Mouse (Mus musculus): ENCODE measurements around the gene Smim12. TPM values are rescaled to one million over a fixed set of nuclear protein-coding genes. Genes with fewer than 3 reads are reported as not detected.

The Smim12 gene
- total and polyA plus RNA-seq, 3 experiments = 30.9 to 33.6 (median 31.3) TPM

- H3K4me2 ChIP-seq (ENCODE audit: insufficient read depth, low read depth, poor library complexity, severe bottlenecking) = no peak overlapping the region
- in situ Hi-C loops (cut with MboI; ENCODE audit: low pct_ligation_motif_present, low pct_unique_long_range_greater_than_20kb, low sequenced_read_pairs) = no loop called here
- no peaks in the 10 kb centered on the region for H3K79me2 ChIP-seq (replicated peaks; ENCODE audit: control insufficient read depth, extremely low read depth, insufficient read depth, poor library complexity, severe bottlenecking)
- no peak overlapping the region for H3K9ac ChIP-seq (ENCODE audit: insufficient read depth, low read depth)
- no peak for DNase-seq (ENCODE audit: extremely low read depth)
- no peaks in the 10 kb centered on the region for H3K9me3 ChIP-seq (replicated peaks; ENCODE audit: low read length)
- H3K4me1 ChIP-seq (ENCODE audit: control insufficient read depth in 1 of 2, insufficient read depth in 2 of 2) = no peaks in the 10 kb centered on the region
- no peak overlapping the region for H3K4me3 ChIP-seq (replicated peaks in 1 of 3; ENCODE audit: low read depth in 2 of 3, low read length in 2 of 3, poor library complexity in 1 of 3)
- H3K27ac ChIP-seq (ENCODE audit: insufficient read depth, low read depth) = no peak overlapping the region
- H3K27me3 ChIP-seq (replicated peaks) = peaks cover 74% of the 10 kb centered on the region
- no peaks in the 10 kb centered on the region for H3K36me3 ChIP-seq (replicated peaks in 1 of 2; ENCODE audit: control insufficient read depth in 1 of 2, insufficient read depth in 1 of 2, low read length in 1 of 2)
- TF ChIP-seq TCF12 (IDR thresholded peaks at IDR 0.05; ENCODE audit: low read depth, low read length) = no peak
- no peak for TF ChIP-seq RCOR1 (conservative IDR thresholded peaks at IDR 0.05; ENCODE audit: low read depth, low read length)
- no peak for TF ChIP-seq HCFC1 (IDR thresholded peaks at IDR 0.05; ENCODE audit: low read depth, low read length)
- no peak for TF ChIP-seq PAX5 (IDR thresholded peaks at IDR 0.05; ENCODE audit: low read length)
- TF ChIP-seq ZNF384 (IDR thresholded peaks at IDR 0.05; ENCODE audit: low read depth, low read length) = no peak
- TF ChIP-seq ZC3H11A (IDR thresholded peaks at IDR 0.05; ENCODE audit: low read depth, low read length) = no peak
- no peak for TF ChIP-seq ELF1 (IDR thresholded peaks at IDR 0.05; ENCODE audit: low read depth, low read length)
- TF ChIP-seq POLR2A (IDR thresholded peaks at IDR 0.05; ENCODE audit: low read depth, low read length) = no peak
- TF ChIP-seq ZMIZ1 (IDR thresholded peaks at IDR 0.05; ENCODE audit: low read depth, low read length) = no peak
- no peak for TF ChIP-seq MEF2A (IDR thresholded peaks at IDR 0.05; ENCODE audit: borderline replicate concordance, low read depth, low read length)
- TF ChIP-seq MYC (IDR thresholded peaks at IDR 0.05; ENCODE audit: low read depth, low read length) = no peak
- no peak for TF ChIP-seq CHD2 (IDR thresholded peaks at IDR 0.05; ENCODE audit: low read length)
- dilution Hi-C loops (cut with MboI; ENCODE audit: extremely low pct_ligation_motif_present, extremely low pct_unique_long_range_greater_than_20kb, low sequenced_read_pairs) = no loop called here
Measured at GRCm38 (mm10) chr4:127258186-127258897, 14.8 kb downstream of the Smim12 start.

- Histone ChIP-seq H3K4me1 (ENCODE audit: control insufficient read depth in 1 of 2, insufficient read depth in 2 of 2) (no peaks in the 10 kb centered on the region), H3K9me3 (replicated peaks; ENCODE audit: low read length) (no peaks in the 10 kb centered on the region), H3K27me3 (replicated peaks) (peaks cover 84% of the 10 kb centered on the region), H3K4me3 (replicated peaks in 1 of 3; ENCODE audit: low read depth in 2 of 3, low read length in 2 of 3, poor library complexity in 1 of 3) (no peak overlapping the region), H3K79me2 (replicated peaks; ENCODE audit: control insufficient read depth, extremely low read depth, insufficient read depth, poor library complexity, severe bottlenecking) (no peaks in the 10 kb centered on the region), H3K4me2 (ENCODE audit: insufficient read depth, low read depth, poor library complexity, severe bottlenecking) (no peak overlapping the region), H3K27ac (ENCODE audit: insufficient read depth, low read depth) (no peak overlapping the region), H3K36me3 (replicated peaks in 1 of 2; ENCODE audit: control insufficient read depth in 1 of 2, insufficient read depth in 1 of 2, low read length in 1 of 2) (no peaks in the 10 kb centered on the region), H3K9ac (ENCODE audit: insufficient read depth, low read depth) (no peak overlapping the region)
- in situ Hi-C loops (cut with MboI; ENCODE audit: low pct_ligation_motif_present, low pct_unique_long_range_greater_than_20kb, low sequenced_read_pairs) (no loop called here), dilution Hi-C loops (cut with MboI; ENCODE audit: extremely low pct_ligation_motif_present, extremely low pct_unique_long_range_greater_than_20kb, low sequenced_read_pairs) (no loop called here)
- no peak for DNase-seq (ENCODE audit: extremely low read depth)
- TF ChIP-seq KAT2A (IDR thresholded peaks at IDR 0.05; ENCODE audit: insufficient replicate concordance, low read length) = no peak
- TF ChIP-seq USF1 (IDR thresholded peaks at IDR 0.05; ENCODE audit: low read depth, low read length) = no peak
- no peak for TF ChIP-seq TCF12 (IDR thresholded peaks at IDR 0.05; ENCODE audit: low read depth, low read length)
- no peak for TF ChIP-seq MAX (IDR thresholded peaks at IDR 0.05; ENCODE audit: low read length)
- TF ChIP-seq BHLHE40 (IDR thresholded peaks at IDR 0.05; ENCODE audit: low read depth, low read length) = no peak
- no peak for TF ChIP-seq MXI1 (IDR thresholded peaks at IDR 0.05; ENCODE audit: low read depth, low read length)
Measured at GRCm38 (mm10) chr4:127261601-127262000, 18.0 kb downstream of the Smim12 start.

Measured in CH12.LX (cell line).